Mouse (Mus musculus) lung, embryonic 16.5 days (tissue): ENCODE data around the gene Nhp2. TPM values are rescaled to one million over a fixed set of nuclear protein-coding genes. Genes with fewer than 3 reads are reported as not detected.
A peak's percentile ranks its signal among the peaks of the same experiment; 100 is the strongest.
"Not testable (repeated sequence)": the region's sequence is repeated elsewhere in the genome, so short reads cannot be mapped to it uniquely, and the experiment has no call there.

Experiments used
- ATAC-seq: fragments of 200-750 bp; cut with Nextera tagmentation; 2 replicates; pipeline ENCODE4 v1.8.0; 2017; ENCODE audit warnings: low read depth, mild to moderate bottlenecking, moderate library complexity
- H3K27ac ChIP-seq: fragments of 300-500 bp; sonication (generic); 2 replicates; pipeline ENCODE4 v1.5.1; 2014; ENCODE audit warnings: mild to moderate bottlenecking, control low read depth, low read length
- H3K27me3 ChIP-seq: fragments of 300-500 bp; sonication (generic); 2 replicates; pipeline ENCODE4 v1.6.1; 2014; ENCODE audit warnings: low read depth, low read length, mixed read lengths; ENCODE audit not compliant: control insufficient read depth, insufficient read depth
- H3K36me3 ChIP-seq: fragments of 300-500 bp; sonication (generic); 2 replicates; pipeline ENCODE4 v1.6.1; 2014; ENCODE audit warnings: low read length; ENCODE audit not compliant: control insufficient read depth, insufficient read depth
- H3K4me1 ChIP-seq: fragments of 300-500 bp; sonication (generic); replicated peaks from 2 replicates; pipeline ENCODE4 v1.6.1; 2014; ENCODE audit warnings: low read length, mixed read lengths; ENCODE audit not compliant: control insufficient read depth, insufficient read depth
- H3K4me2 ChIP-seq: fragments of 300-500 bp; sonication (generic); 2 replicates; pipeline ENCODE4 v1.6.1; 2014; ENCODE audit warnings: low read depth, low read length, control low read depth
- H3K4me3 ChIP-seq: fragments of 300-500 bp; sonication (generic); 2 replicates; pipeline ENCODE4 v1.5.1; 2014; ENCODE audit warnings: mild to moderate bottlenecking, low read length, control low read depth
- H3K9ac ChIP-seq: fragments of 300-500 bp; sonication (generic); 2 replicates; pipeline ENCODE4 v1.6.1; 2014; ENCODE audit warnings: low read length, control low read depth
- H3K9me3 ChIP-seq: fragments of 300-500 bp; sonication (generic); 2 replicates; pipeline ENCODE4 v1.6.1; 2016; ENCODE audit warnings: low read length; ENCODE audit not compliant: control insufficient read depth
- WGBS: fragments of 180-500 bp; shearing (Covaris S2); extraction: QIAGEN DNeasy Blood & Tissue Kit; methylation state at CpG from one replicate; pipeline ENCODE4 v1.1.7; 2014; 5-methylcytosine and 5-hydroxymethylcytosine counted together
- polyA plus RNA-seq: library from polyadenylated mRNA; unstranded; fragments of >200 nt; fragmentation: Nextera tagmentation; extraction: Ambion mirVana; gene quantifications from 2 replicates; pipeline ENCODE4 v1.2.1, GENCODE M21; 2015

Gene Nhp2
- polyA plus RNA-seq, 1 experiment from 2014 or later, result 116 TPM

DNA sequence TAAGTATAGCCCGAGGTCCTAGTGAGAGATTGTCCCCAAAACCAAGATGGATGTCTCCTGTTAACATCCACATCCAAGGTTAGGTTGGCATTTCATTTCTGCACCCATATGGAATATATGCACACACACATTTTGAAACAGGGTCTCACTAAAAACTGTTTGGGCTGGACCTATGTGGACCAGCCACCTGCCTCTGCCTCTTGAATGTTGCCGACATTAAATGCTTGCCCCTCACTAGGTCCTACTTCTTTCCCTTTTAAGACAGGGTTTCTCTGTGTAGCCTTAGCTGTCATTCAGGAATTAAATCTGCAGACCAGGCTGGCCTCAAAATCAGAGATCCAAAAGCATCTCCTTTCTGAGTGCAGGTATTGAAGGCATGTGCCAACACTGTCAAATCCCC is 22.0 kb upstream of the Nhp2 start:
- peaks cover 83% of the 10 kb centered on the region for H3K36me3 ChIP-seq
- no peak overlapping the region for H3K4me3 ChIP-seq
- no peak for ATAC-seq
- WGBS, result 68% methylated on average over 2 of the region's 2 CpGs
- no peaks in the 10 kb centered on the region for H3K27me3 ChIP-seq
- no peaks in the 10 kb centered on the region; the same call in 1 of the 2 replicates for H3K4me1 ChIP-seq
- no peak overlapping the region for H3K9ac ChIP-seq
- H3K27ac ChIP-seq, result no peak overlapping the region
- H3K4me2 ChIP-seq, result no peak overlapping the region
- no peaks in the 10 kb centered on the region for H3K9me3 ChIP-seq

DNA sequence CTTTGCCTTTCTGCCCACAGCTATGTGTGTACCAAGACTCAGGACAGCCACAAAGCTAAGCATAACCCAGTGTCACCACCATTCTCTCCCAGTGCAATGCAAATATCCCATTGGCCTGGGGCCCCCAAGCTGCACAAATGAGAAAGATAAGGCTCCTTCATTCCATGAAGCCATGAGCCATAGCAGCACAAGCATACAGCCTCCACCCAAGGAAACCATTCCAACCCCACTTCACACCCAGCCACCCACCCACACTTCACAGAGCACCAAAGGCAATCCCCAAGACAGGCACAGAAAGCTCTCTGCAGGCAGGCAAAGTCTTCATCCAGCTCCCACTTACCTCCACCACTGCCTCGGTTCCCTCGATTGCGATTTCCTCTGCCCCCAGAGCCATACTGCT is 17.3 kb upstream of the Nhp2 start:
- ATAC-seq, result no peak
- no peaks in the 10 kb centered on the region for H3K9me3 ChIP-seq
- WGBS, result 81% methylated on average over 3 of the region's 3 CpGs
- peak overlapping the region; percentile 6; the same call in 1 of the 2 replicates for H3K9ac ChIP-seq
- H3K36me3 ChIP-seq, result peaks cover 73% of the 10 kb centered on the region
- H3K4me2 ChIP-seq, result no peak overlapping the region
- no peak overlapping the region for H3K27ac ChIP-seq
- H3K4me1 ChIP-seq, result peaks cover 19% of the 10 kb centered on the region
- no peaks in the 10 kb centered on the region for H3K27me3 ChIP-seq
- H3K4me3 ChIP-seq, result no peak overlapping the region

DNA sequence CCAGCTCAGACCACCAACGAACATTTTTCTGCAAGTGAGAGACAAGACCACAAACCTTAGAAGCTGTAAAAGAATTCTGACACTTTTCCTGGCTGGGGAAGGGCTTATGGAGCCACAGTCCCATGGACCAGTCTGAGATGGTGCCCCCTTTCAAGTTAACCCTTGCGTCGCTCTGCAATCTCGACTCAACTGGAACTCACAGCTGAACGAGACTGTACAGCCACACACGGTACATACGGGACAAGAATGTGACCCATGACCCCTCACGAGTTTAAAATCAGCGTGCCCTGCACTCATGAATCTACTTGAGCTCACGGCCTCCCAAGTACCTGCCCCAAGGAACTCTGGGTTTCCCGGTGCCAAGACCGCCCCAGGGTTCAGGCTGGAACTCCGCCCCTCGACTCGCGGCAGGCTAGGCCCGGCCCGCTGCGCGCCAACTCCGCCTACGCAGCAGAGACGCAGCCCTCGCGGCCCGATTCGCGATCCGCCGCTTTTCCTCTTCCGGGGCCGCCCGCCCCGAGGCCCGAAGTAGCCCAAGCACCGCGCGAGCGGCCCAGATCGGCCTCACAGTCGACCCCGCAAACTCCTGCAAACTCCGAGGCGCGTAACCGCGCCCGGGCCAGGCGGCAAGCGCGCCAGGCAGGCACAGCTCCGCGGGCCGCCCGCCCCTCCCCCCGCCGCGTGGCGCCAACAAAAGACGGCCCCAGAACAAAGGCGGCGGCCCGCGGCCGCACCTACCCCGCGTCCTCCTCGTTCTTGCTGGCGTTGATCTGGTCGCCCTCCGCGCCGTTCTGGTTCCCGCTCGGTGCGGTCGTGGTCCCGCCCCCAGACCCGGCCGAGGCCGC is 13.7 kb upstream of the Nhp2 start:
- H3K9me3 ChIP-seq, result no peaks in the 10 kb centered on the region
- peaks cover 24% of the 10 kb centered on the region for H3K4me1 ChIP-seq
- H3K27me3 ChIP-seq, result no peaks in the 10 kb centered on the region
- peaks cover 43% of the 10 kb centered on the region for H3K36me3 ChIP-seq
- WGBS, result under 1% methylated on average over 64 of the region's 81 CpGs
- peak overlapping the region; percentile 84 for H3K4me2 ChIP-seq
- peak; percentile 87 for ATAC-seq
- peak overlapping the region; percentile 97 for H3K27ac ChIP-seq
- H3K4me3 ChIP-seq, result peak overlapping the region; percentile 76
- peak overlapping the region; percentile 90 for H3K9ac ChIP-seq

DNA sequence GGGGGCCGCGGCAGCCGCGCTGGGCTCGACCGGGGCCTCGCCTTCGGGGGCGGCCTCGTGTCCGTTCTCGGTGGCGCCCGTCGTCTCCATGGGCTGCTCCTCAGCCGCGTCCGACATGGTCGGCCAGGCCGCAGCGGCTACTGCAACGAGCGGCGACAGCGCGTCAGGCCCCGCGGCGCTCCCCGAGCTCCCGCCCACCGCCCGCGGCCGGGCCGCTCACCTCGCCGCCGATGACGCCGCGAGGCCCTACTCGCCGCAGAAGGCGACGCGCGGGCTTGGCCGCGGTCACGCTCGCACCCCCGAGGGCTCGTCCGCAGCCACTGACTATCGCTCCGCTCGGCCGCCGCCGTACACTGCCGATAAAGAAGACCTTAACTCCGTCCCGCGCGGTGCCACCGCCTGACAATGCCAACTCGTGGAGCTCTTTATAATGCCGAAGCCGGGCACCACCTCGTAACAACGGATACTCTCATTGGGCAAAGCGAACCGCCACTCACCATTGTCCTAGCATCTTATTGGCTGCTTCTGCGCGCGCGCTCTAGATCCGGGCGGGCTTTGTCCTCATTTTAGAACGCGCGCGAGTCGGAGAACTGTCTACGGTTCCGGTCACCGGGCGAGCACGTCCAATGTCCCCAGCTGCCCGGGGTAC is 13.0 kb upstream of the Nhp2 start, which contains the start of gene Hnrnpab:
TSS of gene Hnrnpab (minus strand) at position 401 of the 649 bp plus-strand sequence.
- H3K4me2 ChIP-seq, result peak within 1 kb of the TSS; percentile 84
- WGBS, result under 1% methylated on average over 71 of the region's 91 CpGs
- peak; percentile 95 for ATAC-seq
- peaks cover 24% of the 10 kb centered on the region for H3K4me1 ChIP-seq
- peak within 1 kb of the TSS; percentile 76 for H3K4me3 ChIP-seq
- H3K27me3 ChIP-seq, result no peaks in the 10 kb centered on the region
- peaks cover 36% of the 10 kb centered on the region for H3K36me3 ChIP-seq
- H3K9ac ChIP-seq, result peak within 1 kb of the TSS; percentile 93
- H3K9me3 ChIP-seq, result no peaks in the 10 kb centered on the region
- H3K27ac ChIP-seq, result peak within 1 kb of the TSS; percentile 97

DNA sequence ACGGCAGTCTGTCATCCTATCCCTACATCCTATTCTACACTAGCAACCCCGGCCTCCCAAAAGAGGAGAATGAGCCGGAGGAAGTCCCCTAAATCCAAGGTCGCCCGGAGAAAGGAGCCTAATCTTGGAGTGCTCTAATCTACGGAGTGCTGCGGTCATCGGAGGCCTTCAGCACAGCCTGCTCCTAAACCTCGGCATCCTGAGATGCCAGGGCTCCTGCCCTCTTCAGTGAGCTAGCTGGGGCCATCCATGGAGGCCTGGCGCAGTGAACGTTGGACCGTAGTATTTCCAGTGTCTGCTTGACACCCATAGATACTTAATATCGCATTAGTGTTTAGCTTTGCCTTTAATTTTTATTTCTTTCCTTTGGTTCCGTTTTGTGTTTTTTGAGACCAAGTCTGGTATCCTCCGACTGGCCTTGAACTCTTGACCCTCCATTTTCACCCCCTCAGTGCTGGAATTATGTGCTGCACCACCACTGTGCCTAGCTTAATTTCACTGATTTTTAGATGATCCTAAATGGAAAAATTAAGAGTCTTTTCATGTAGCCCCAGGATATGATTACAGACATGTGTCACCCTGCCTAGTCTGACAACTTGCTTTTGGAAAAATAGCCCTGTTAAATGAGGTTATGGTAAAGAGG is 12.3 kb upstream of the Nhp2 start:
- H3K36me3 ChIP-seq, result peaks cover 30% of the 10 kb centered on the region
- H3K27ac ChIP-seq, result peak overlapping the region; percentile 90
- H3K4me2 ChIP-seq, result peak overlapping the region; percentile 77
- H3K27me3 ChIP-seq, result no peaks in the 10 kb centered on the region
- H3K4me3 ChIP-seq, result peak overlapping the region; percentile 76
- WGBS, result 4% methylated on average over 15 of the region's 15 CpGs
- peaks cover 24% of the 10 kb centered on the region for H3K4me1 ChIP-seq
- peak; percentile 51 for ATAC-seq
- no peaks in the 10 kb centered on the region for H3K9me3 ChIP-seq
- H3K9ac ChIP-seq, result peak overlapping the region; percentile 93

DNA sequence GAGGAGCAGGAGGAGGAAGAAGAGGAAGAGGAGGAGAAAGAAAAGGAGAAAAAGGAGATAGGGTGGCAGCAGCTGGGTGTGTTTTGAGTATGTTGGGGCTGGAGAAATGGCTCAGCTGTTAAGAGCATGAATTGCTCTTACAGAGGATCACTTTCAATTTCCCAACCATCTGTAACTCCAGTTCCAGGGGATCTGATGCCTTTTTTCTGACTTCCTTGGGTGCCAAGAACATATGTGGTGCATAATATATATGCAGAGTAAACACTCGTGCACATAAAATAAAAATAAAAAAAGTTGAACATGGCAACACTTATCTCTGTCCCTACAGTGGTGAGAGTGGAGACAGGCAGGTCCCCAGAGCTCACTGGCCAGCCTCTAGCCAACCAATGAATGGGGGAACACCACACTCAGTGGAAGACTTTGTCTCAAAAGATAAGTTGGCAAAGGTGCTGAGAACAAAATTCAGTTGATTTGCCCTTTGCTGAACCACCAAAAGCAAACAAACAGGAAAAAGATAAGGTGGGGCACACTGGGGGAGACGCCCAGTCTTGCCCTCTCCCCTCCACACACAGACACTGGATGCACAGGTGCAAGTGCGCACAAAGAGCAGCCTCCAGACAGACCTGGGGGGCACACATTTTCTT is 10.1 kb upstream of the Nhp2 start:
- H3K4me1 ChIP-seq, result peaks cover 17% of the 10 kb centered on the region
- no peaks in the 10 kb centered on the region for H3K27me3 ChIP-seq
- H3K9me3 ChIP-seq, result no peaks in the 10 kb centered on the region
- no peak overlapping the region for H3K4me3 ChIP-seq
- H3K36me3 ChIP-seq, result peaks cover 9% of the 10 kb centered on the region
- no peak for ATAC-seq
- H3K4me2 ChIP-seq, result no peak overlapping the region
- no peak overlapping the region for H3K27ac ChIP-seq
- no peak overlapping the region for H3K9ac ChIP-seq
- 59% methylated on average over 3 of the region's 3 CpGs for WGBS

DNA sequence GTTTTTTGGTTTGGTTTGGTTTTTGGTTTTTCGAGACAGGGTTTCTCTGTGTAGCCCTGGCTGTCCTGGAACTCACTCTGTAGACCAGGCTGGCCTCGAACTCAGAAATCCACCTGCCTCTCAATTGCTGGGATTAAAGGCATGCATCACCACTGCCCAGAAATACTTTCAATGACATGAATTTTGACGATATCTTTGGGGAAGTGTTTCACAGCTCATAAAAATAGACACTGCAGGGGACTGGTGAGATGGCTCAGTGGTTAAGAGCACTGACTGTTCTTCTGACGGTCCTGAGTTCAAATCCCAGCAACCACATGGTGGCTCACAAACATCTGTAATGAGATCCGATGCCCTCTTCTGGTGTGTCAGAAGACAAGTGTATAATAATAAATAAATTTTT is 9.6 kb upstream of the Nhp2 start:
- not testable (repeated sequence) for ATAC-seq, H3K9ac ChIP-seq, H3K9me3 ChIP-seq, H3K27me3 ChIP-seq, H3K4me3 ChIP-seq, H3K36me3 ChIP-seq, H3K4me2 ChIP-seq, H3K27ac ChIP-seq
- peaks cover 16% of the 10 kb centered on the region for H3K4me1 ChIP-seq
- 83% methylated on average over 5 of the region's 5 CpGs for WGBS

DNA sequence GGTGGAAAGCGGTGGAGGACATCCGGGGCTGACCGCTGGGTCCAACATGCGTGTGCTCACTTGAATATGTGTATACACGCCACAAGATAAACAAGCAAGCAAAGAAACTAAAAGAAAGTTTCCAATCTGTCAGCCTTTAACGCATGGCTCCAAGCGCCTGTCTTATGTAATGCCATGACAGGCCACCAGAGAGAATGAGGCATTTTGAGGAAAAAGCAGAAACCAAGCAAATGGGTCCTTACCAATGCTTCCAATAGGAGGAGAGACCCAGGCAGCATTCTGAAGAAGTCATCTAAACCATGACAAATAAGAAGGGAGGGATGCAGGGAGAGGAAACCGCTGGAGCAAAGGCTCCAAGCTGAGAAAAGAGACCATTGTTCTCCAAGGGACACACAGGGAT is 5.3 kb upstream of the Nhp2 start:
- H3K27me3 ChIP-seq, result no peaks in the 10 kb centered on the region
- H3K9me3 ChIP-seq, result no peaks in the 10 kb centered on the region
- H3K27ac ChIP-seq, result peak overlapping the region; percentile 99
- H3K4me1 ChIP-seq, result peaks cover 13% of the 10 kb centered on the region
- H3K36me3 ChIP-seq, result no peaks in the 10 kb centered on the region
- WGBS, result 69% methylated on average over 8 of the region's 8 CpGs
- no peak overlapping the region for H3K9ac ChIP-seq
- H3K4me2 ChIP-seq, result no peak overlapping the region
- H3K4me3 ChIP-seq, result no peak overlapping the region
- no peak for ATAC-seq
